Mouse (Mus musculus) myocyte (in vitro differentiated cells): ENCODE results near the gene Spindoc. TPM values are rescaled to one million over a fixed set of nuclear protein-coding genes. Genes with fewer than 3 reads are reported as not detected.
A peak's percentile ranks its signal among the peaks of the same experiment; 100 is the strongest.

Experiments
- H3K27me3 ChIP-seq: one replicate; pipeline ENCODE4 v1.6.1; 2011; ENCODE audit not compliant: control insufficient read depth, insufficient read depth, insufficient read length
- H3K36me3 ChIP-seq: one replicate; pipeline ENCODE4 v1.6.1; 2011; ENCODE audit not compliant: control insufficient read depth, insufficient read depth
- H3K4me2 ChIP-seq: one replicate; pipeline ENCODE4 v1.6.1; 2011; ENCODE audit warnings: low read depth, control low read depth
- H3K4me3 ChIP-seq: one replicate; pipeline ENCODE4 v1.5.1; 2011; ENCODE audit warnings: mild to moderate bottlenecking, control low read depth, moderate library complexity
- H3K79me2 ChIP-seq: one replicate; pipeline ENCODE4 v1.6.1; 2011; ENCODE audit not compliant: control insufficient read depth, insufficient read depth
- H3ac ChIP-seq: one replicate; pipeline ENCODE4 v1.6.1; 2011; ENCODE audit not compliant: control insufficient read depth, insufficient read length
- CEBPB ChIP-seq: IDR thresholded peaks from 2 replicates; pipeline ENCODE4 v1.6.1; 2011; ENCODE audit warnings: mild to moderate bottlenecking, moderate library complexity; ENCODE audit not compliant: poor library complexity, insufficient read depth, severe bottlenecking
- E2F4 ChIP-seq: IDR thresholded peaks from one replicate; pipeline ENCODE4 v1.6.1; 2011; ENCODE audit warnings: mild to moderate bottlenecking, control low read depth, moderate library complexity; ENCODE audit not compliant: insufficient read depth
- MAX ChIP-seq: IDR thresholded peaks from one replicate; pipeline ENCODE4 v1.6.1; 2011; ENCODE audit warnings: low read depth, mild to moderate bottlenecking, control low read depth
- MYOD1 ChIP-seq, 3 experiments: IDR thresholded peaks; one replicate each; pipeline ENCODE4 v1.6.1; 2011; ENCODE audit warnings: control low read depth in 2 of 3, low read depth in 2 of 3, mild to moderate bottlenecking in 2 of 3, moderate library complexity in 1 of 3; ENCODE audit not compliant: insufficient read length in 2 of 3, control insufficient read depth in 1 of 3
- MYOG ChIP-seq, 3 experiments: IDR thresholded peaks; one replicate each; pipeline ENCODE4 v1.6.1; 2011; ENCODE audit warnings: control low read depth in 2 of 3, low read depth in 2 of 3, mild to moderate bottlenecking in 2 of 3; ENCODE audit not compliant: insufficient read length in 2 of 3, control insufficient read depth in 1 of 3, insufficient read depth in 1 of 3
- POLR2A ChIP-seq: IDR thresholded peaks from one replicate; pipeline ENCODE4 v1.6.1; 2011; ENCODE audit warnings: low read depth, mild to moderate bottlenecking, control low read depth, moderate library complexity; ENCODE audit not compliant: insufficient read length
- POLR2AphosphoS2 ChIP-seq: IDR thresholded peaks from one replicate; pipeline ENCODE4 v1.6.1; 2011; ENCODE audit warnings: low read depth, control low read depth; ENCODE audit not compliant: insufficient read length
- REST ChIP-seq: IDR thresholded peaks from one replicate; pipeline ENCODE4 v1.6.1; 2011; ENCODE audit warnings: mild to moderate bottlenecking, control low read depth, moderate library complexity; ENCODE audit not compliant: insufficient read depth, insufficient read length
- SRF ChIP-seq: IDR thresholded peaks from one replicate; pipeline ENCODE4 v1.6.1; 2011; ENCODE audit warnings: low read depth; ENCODE audit not compliant: control insufficient read depth, insufficient read length
- TCF12 ChIP-seq: IDR thresholded peaks from one replicate; pipeline ENCODE4 v1.6.1; 2011; ENCODE audit warnings: mild to moderate bottlenecking, control low read depth; ENCODE audit not compliant: poor library complexity, insufficient read depth, severe bottlenecking
- TCF3 ChIP-seq: IDR thresholded peaks from one replicate; pipeline ENCODE4 v1.6.1; 2011; ENCODE audit warnings: low read depth, control low read depth; ENCODE audit not compliant: insufficient read length
- USF1 ChIP-seq: IDR thresholded peaks from one replicate; pipeline ENCODE4 v1.6.1; 2011; ENCODE audit warnings: low read depth, mild to moderate bottlenecking, control low read depth, moderate library complexity
- polyA plus RNA-seq: library from polyadenylated mRNA; unstranded; fragments of >200 nt; fragmentation: generic; extraction: Trizol; gene quantifications from one replicate; pipeline ENCODE4 v1.2.1, GENCODE M21; 2012; ENCODE audit warnings: missing spikeins

Spindoc gene
- polyA plus RNA-seq, 1 experiment: 20.4 TPM

- TF ChIP-seq POLR2AphosphoS2 (peak; percentile 40), E2F4 (no peak)
- no peaks in the 10 kb centered on the region for H3K27me3 ChIP-seq
- peak overlapping the region; percentile 2 for H3K4me2 ChIP-seq
- H3K36me3 ChIP-seq: peaks cover 23% of the 10 kb centered on the region
- no peak overlapping the region for H3ac ChIP-seq
- no peak overlapping the region for H3K4me3 ChIP-seq
- H3K79me2 ChIP-seq: peaks cover 26% of the 10 kb centered on the region
These were observed 40.3 kb upstream of the Spindoc start for GRCm38 (mm10) chr19:7423028-7423655.

- H3ac ChIP-seq: no peak overlapping the region
- peaks cover 18% of the 10 kb centered on the region for H3K36me3 ChIP-seq
- no peak overlapping the region for H3K4me2 ChIP-seq
- no peak overlapping the region for H3K4me3 ChIP-seq
- H3K27me3 ChIP-seq: no peaks in the 10 kb centered on the region
- H3K79me2 ChIP-seq: peaks cover 28% of the 10 kb centered on the region
- TF ChIP-seq USF1: no peak
- TF ChIP-seq TCF3: no peak
- no peak for TF ChIP-seq POLR2AphosphoS2
- TF ChIP-seq MAX: no peak
- no peak for TF ChIP-seq TCF12
- TF ChIP-seq MYOG (IDR thresholded peaks at IDR 0.05; ENCODE audit: control insufficient read depth in 1 of 3, insufficient read depth in 1 of 3, insufficient read length in 2 of 3, low read depth in 2 of 3): no peak
- TF ChIP-seq REST: no peak
- TF ChIP-seq E2F4: no peak
- no peak for TF ChIP-seq MYOD1 (IDR thresholded peaks at IDR 0.05; ENCODE audit: control insufficient read depth in 1 of 3, insufficient read length in 2 of 3, low read depth in 2 of 3)
- TF ChIP-seq POLR2A: no peak
- TF ChIP-seq CEBPB: no peak
- no peak for TF ChIP-seq SRF
These were observed 39.8 kb upstream of the Spindoc start for GRCm38 (mm10) chr19:7422656-7423027.

- H3K4me3 ChIP-seq: no peak overlapping the region
- no peak overlapping the region for H3K4me2 ChIP-seq
- no peak overlapping the region for H3ac ChIP-seq
- H3K27me3 ChIP-seq: no peaks in the 10 kb centered on the region
- TF ChIP-seq MYOD1 (IDR thresholded peaks at IDR 0.05; ENCODE audit: control insufficient read depth in 1 of 3, insufficient read length in 2 of 3, low read depth in 2 of 3) (no peak), POLR2AphosphoS2 (peak; percentile 28)
- H3K79me2 ChIP-seq: peaks cover 28% of the 10 kb centered on the region
- H3K36me3 ChIP-seq: peaks cover 11% of the 10 kb centered on the region
These were observed 39.1 kb upstream of the Spindoc start for GRCm38 (mm10) chr19:7421602-7422591.

GRCm38 (mm10) chr19:7420841-7421601, 38.2 kb upstream of the Spindoc start:
- no peak for TF ChIP-seq USF1
- TF ChIP-seq E2F4: no peak
- no peak for TF ChIP-seq CEBPB
- TF ChIP-seq POLR2A: no peak
- TF ChIP-seq MYOG (IDR thresholded peaks at IDR 0.05; ENCODE audit: control insufficient read depth in 1 of 3, insufficient read depth in 1 of 3, insufficient read length in 2 of 3, low read depth in 2 of 3): no peak
- TF ChIP-seq SRF: no peak
- no peak for TF ChIP-seq MAX
- no peak for TF ChIP-seq MYOD1 (IDR thresholded peaks at IDR 0.05; ENCODE audit: control insufficient read depth in 1 of 3, insufficient read length in 2 of 3, low read depth in 2 of 3)
- no peak for TF ChIP-seq TCF12
- TF ChIP-seq POLR2AphosphoS2: no peak
- TF ChIP-seq REST: no peak
- TF ChIP-seq TCF3: no peak
- Histone ChIP-seq H3K4me2 (no peak overlapping the region), H3K36me3 (peaks cover 7% of the 10 kb centered on the region), H3K79me2 (peaks cover 28% of the 10 kb centered on the region), H3K27me3 (no peaks in the 10 kb centered on the region), H3K4me3 (no peak overlapping the region), H3ac (no peak overlapping the region)

GRCm38 (mm10) chr19:7420108-7420507, 37.3 kb upstream of the Spindoc start:
- Histone ChIP-seq H3ac (no peak overlapping the region), H3K4me2 (no peak overlapping the region), H3K79me2 (peaks cover 28% of the 10 kb centered on the region), H3K36me3 (peaks cover 4% of the 10 kb centered on the region), H3K27me3 (no peaks in the 10 kb centered on the region), H3K4me3 (no peak overlapping the region)
- TF ChIP-seq REST (no peak), MYOG (IDR thresholded peaks at IDR 0.05; ENCODE audit: control insufficient read depth in 1 of 3, insufficient read depth in 1 of 3, insufficient read length in 2 of 3, low read depth in 2 of 3) (no peak), E2F4 (no peak), POLR2A (no peak), POLR2AphosphoS2 (no peak), MAX (no peak), USF1 (no peak), SRF (no peak), MYOD1 (IDR thresholded peaks at IDR 0.05; ENCODE audit: control insufficient read depth in 1 of 3, insufficient read length in 2 of 3, low read depth in 2 of 3) (no peak), CEBPB (no peak), TCF3 (no peak), TCF12 (no peak)
